Mouse (Mus musculus): ENCODE results near the gene Fanca. TPM values are rescaled to one million over a fixed set of nuclear protein-coding genes. Genes with fewer than 3 reads are reported as not detected.
"Not testable (repeated sequence)": the region's sequence is repeated elsewhere in the genome, so short reads cannot be mapped to it uniquely, and the experiment has no call there.

Gene Fanca
- polyA plus RNA-seq, 1 experiment from 2014 or later: 46.8 TPM

DNA sequence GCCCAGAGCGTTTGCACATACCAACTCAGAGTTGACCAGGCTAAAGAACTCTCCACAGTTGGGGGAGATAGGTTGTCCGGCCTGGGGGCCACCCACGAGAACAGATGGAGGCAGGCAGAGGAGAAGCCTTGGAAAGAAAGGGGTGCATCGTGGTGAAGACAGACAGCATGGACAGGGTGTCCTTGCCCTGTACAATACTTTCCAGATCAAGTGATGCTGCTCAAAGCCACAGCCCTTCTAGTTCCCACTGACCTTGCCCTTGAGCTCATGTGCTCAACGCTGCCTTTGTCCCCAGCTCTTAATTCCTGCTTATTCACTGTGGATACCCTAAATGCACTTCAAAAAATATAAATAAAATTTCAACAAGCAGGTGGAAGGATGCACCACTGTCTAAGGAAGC, 43.9 kb downstream of the Fanca start:
- no peaks in the 10 kb centered on the region for H3K27me3 ChIP-seq (replicated peaks; ENCODE audit: control insufficient read depth, insufficient read depth, low read length)

DNA sequence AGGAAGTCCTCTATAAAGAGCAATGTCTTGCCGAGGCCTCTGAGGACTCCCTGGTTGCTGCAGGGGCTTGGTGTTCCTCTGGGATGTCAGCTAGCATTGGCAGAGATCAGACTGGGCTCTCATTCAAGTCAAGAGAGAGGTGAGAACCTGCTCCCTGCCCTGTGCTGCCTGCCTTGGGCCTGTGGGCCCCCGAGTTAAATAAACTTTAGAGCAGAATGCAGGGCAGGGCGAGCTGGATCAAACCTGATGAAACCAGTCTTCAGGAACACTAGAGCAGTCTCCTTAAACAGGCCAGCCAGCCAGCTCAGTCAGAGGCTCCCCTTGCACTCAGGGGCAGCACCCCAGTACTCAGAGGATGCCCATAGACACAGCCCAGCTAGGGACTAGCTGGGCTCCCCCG, 46.5 kb downstream of the Fanca start:
- no peaks in the 10 kb centered on the region for H3K4me1 ChIP-seq (replicated peaks; ENCODE audit: control insufficient read depth, insufficient read depth, low read length)
- H3K4me3 ChIP-seq (ENCODE audit: low read depth, low read length): no peak overlapping the region
- WGBS: 84% methylated on average over 4 of the region's 4 CpGs
- no peaks in the 10 kb centered on the region for H3K27me3 ChIP-seq (replicated peaks; ENCODE audit: control insufficient read depth, insufficient read depth, low read length)
- DNase-seq (ENCODE audit: low spot score) (no peak), ATAC-seq (replicated peaks; ENCODE audit: low FRiP score) (no peak)
- H3K9me3 ChIP-seq (ENCODE audit: control insufficient read depth, low read length): no peaks in the 10 kb centered on the region
- H3K27ac ChIP-seq (ENCODE audit: low read depth, low read length): no peak overlapping the region
- H3K36me3 ChIP-seq (ENCODE audit: control insufficient read depth, insufficient read depth, low read length): peaks cover 28% of the 10 kb centered on the region
- H3K4me2 ChIP-seq: no peak overlapping the region
- no peak overlapping the region for H3K9ac ChIP-seq (ENCODE audit: low read depth, low read length)

More for the DNA sequence above, 43.9 kb downstream of the Fanca start:
- DNase-seq (ENCODE audit: low spot score) (no peak), ATAC-seq (replicated peaks; ENCODE audit: low FRiP score) (no peak)
- Histone ChIP-seq H3K27ac (ENCODE audit: low read depth, low read length) (no peak overlapping the region), H3K4me3 (ENCODE audit: low read depth, low read length) (no peak overlapping the region), H3K4me2 (no peak overlapping the region), H3K9me3 (ENCODE audit: control insufficient read depth, low read length) (no peaks in the 10 kb centered on the region), H3K9ac (ENCODE audit: low read depth, low read length) (no peak overlapping the region), H3K36me3 (ENCODE audit: control insufficient read depth, insufficient read depth, low read length) (peaks cover 13% of the 10 kb centered on the region; the same call in 1 of the 2 replicates), H3K4me1 (replicated peaks; ENCODE audit: control insufficient read depth, insufficient read depth, low read length) (no peaks in the 10 kb centered on the region)
- 88% methylated on average over 5 of the region's 5 CpGs for WGBS

DNA sequence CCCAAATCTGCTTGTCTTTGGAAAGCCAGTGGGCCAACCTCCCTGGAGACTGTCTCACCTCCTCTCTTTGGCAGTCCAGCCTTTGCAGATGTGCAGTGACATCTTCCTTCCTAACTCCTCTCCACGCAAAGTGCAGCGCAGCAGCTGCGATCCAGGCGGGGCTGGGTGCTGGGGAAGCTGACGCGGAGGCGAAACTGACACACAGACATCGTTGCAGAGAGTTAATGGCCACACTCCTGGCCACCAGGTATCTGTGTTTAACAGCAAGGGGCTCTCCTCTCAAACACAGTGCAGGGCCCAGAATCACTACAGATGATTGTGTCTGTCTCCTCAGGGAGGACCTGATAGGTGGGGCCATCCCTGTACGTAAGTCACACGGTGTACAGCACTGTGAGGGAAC, 47.2 kb downstream of the Fanca start:
- no peak overlapping the region for H3K9ac ChIP-seq (ENCODE audit: low read depth, low read length)
- peaks cover 29% of the 10 kb centered on the region for H3K36me3 ChIP-seq (ENCODE audit: control insufficient read depth, insufficient read depth, low read length)
- H3K4me1 ChIP-seq (replicated peaks; ENCODE audit: control insufficient read depth, insufficient read depth, low read length): no peaks in the 10 kb centered on the region
- no peaks in the 10 kb centered on the region for H3K27me3 ChIP-seq (replicated peaks; ENCODE audit: control insufficient read depth, insufficient read depth, low read length)
- no peak for ATAC-seq (replicated peaks; ENCODE audit: low FRiP score)
- no peak overlapping the region for H3K27ac ChIP-seq (ENCODE audit: low read depth, low read length)
- WGBS: 89% methylated on average over 10 of the region's 10 CpGs
- DNase-seq (ENCODE audit: low spot score): no peak
- no peaks in the 10 kb centered on the region for H3K9me3 ChIP-seq (ENCODE audit: control insufficient read depth, low read length)
- H3K4me2 ChIP-seq: no peak overlapping the region
- H3K4me3 ChIP-seq (ENCODE audit: low read depth, low read length): no peak overlapping the region

DNA sequence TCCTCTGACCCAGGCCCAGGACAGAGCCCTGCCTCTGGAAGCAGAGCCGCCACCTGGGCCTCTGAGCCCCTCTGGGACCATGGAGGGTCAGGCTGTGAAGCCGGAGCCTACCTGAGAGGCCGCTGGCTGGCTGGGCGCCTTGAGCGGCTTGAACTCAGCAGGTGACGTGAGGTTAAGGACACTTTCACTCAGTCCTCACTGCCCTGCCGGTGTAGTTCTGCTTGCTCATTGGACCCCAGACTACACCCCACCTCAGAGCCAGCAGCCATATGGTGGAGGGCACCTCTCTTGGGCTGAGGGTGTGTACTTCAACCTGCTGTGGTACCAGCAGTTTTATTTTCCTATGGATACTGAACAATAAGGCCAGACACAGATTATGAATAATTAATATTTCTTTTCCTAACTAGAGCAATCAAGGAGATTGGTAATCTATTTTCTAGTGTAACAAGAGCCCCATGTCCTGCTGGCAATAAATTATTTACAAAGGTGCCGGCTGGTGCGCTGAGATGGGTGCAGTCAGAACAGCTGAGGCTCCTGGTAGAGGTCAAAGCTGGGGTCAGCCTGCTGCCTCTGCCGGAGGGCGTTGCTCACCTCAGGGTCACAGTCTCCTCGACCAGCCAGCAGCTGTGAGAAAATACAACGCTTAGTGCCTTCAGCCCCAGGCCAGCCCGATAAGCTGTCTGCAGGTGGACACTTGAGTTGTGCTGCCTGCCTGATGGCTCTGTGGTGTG, 50.3 kb downstream of the Fanca start:
- no peak for DNase-seq (ENCODE audit: low spot score)
- Histone ChIP-seq H3K27me3 (replicated peaks; ENCODE audit: control insufficient read depth, insufficient read depth, low read length) (no peaks in the 10 kb centered on the region), H3K4me3 (ENCODE audit: low read depth, low read length) (no peak overlapping the region), H3K4me2 (no peak overlapping the region), H3K9me3 (ENCODE audit: control insufficient read depth, low read length) (no peaks in the 10 kb centered on the region), H3K9ac (ENCODE audit: low read depth, low read length) (no peak overlapping the region), H3K4me1 (replicated peaks; ENCODE audit: control insufficient read depth, insufficient read depth, low read length) (no peaks in the 10 kb centered on the region), H3K36me3 (ENCODE audit: control insufficient read depth, insufficient read depth, low read length) (peaks cover 40% of the 10 kb centered on the region), H3K27ac (ENCODE audit: low read depth, low read length) (no peak overlapping the region)
- 0 out of 2 replicates have a peak, but pooled peaks have one; percentile 10 for ATAC-seq (replicated peaks; ENCODE audit: low FRiP score)
- WGBS: 80% methylated on average over 14 of the region's 14 CpGs

DNA sequence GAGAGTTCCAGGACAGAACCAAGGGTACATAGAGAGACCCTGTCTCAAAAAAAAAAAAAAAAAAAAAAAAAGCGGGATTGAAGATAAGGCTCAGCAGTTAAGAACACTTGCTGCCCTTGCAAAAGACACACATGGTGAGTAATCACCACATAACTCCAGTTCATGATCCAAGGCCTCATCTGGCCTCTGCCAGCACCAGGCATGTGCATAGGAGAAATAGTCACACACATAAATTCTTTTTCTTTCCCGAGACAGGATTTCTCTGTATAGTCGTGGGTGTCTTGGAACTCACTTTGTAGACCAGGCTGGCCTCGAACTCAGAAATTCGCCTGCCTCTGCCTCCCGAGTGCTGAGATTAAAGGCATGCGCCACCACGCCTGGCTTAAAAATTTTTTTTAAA, 60.8 kb downstream of the Fanca start:
- not testable (repeated sequence) for H3K9me3 ChIP-seq (ENCODE audit: control insufficient read depth, low read length); DNase-seq (ENCODE audit: low spot score); H3K9ac ChIP-seq (ENCODE audit: low read depth, low read length); H3K27me3 ChIP-seq (replicated peaks; ENCODE audit: control insufficient read depth, insufficient read depth, low read length); H3K4me3 ChIP-seq (ENCODE audit: low read depth, low read length); H3K4me2 ChIP-seq; H3K27ac ChIP-seq (ENCODE audit: low read depth, low read length); ATAC-seq (replicated peaks; ENCODE audit: low FRiP score)
- WGBS: 84% methylated on average over 8 of the region's 8 CpGs
- Histone ChIP-seq H3K4me1 (replicated peaks; ENCODE audit: control insufficient read depth, insufficient read depth, low read length) (peaks cover 18% of the 10 kb centered on the region), H3K36me3 (ENCODE audit: control insufficient read depth, insufficient read depth, low read length) (peaks cover 17% of the 10 kb centered on the region)

DNA sequence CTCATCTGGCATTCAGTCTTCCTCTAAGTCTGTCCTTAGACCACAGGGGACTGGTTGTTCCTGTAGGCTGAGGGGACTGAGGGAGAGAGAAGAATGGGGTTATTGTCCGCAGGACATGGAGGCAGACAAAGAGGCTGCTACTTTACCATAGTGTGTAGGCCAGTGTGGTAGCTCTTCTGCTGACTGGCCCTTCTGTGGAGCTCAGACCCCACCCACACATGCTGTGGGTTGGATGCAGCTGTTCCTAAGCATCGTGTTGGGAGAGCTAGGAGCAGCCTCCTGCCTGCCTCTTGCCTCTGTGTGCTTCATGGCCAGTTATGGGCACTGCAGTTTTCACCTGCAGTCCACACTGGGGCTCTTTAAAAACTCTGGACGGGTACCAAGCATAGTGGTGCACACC, 61.3 kb downstream of the Fanca start:
- Histone ChIP-seq H3K27me3 (replicated peaks; ENCODE audit: control insufficient read depth, insufficient read depth, low read length) (no peaks in the 10 kb centered on the region), H3K9me3 (ENCODE audit: control insufficient read depth, low read length) (no peaks in the 10 kb centered on the region), H3K4me3 (ENCODE audit: low read depth, low read length) (no peak overlapping the region), H3K9ac (ENCODE audit: low read depth, low read length) (no peak overlapping the region), H3K4me1 (replicated peaks; ENCODE audit: control insufficient read depth, insufficient read depth, low read length) (peaks cover 19% of the 10 kb centered on the region), H3K4me2 (no peak overlapping the region), H3K27ac (ENCODE audit: low read depth, low read length) (no peak overlapping the region), H3K36me3 (ENCODE audit: control insufficient read depth, insufficient read depth, low read length) (peaks cover 17% of the 10 kb centered on the region)
- ATAC-seq (replicated peaks; ENCODE audit: low FRiP score): no peak
- no peak for DNase-seq (ENCODE audit: low spot score)
- WGBS: 90% methylated on average over 3 of the region's 3 CpGs

DNA sequence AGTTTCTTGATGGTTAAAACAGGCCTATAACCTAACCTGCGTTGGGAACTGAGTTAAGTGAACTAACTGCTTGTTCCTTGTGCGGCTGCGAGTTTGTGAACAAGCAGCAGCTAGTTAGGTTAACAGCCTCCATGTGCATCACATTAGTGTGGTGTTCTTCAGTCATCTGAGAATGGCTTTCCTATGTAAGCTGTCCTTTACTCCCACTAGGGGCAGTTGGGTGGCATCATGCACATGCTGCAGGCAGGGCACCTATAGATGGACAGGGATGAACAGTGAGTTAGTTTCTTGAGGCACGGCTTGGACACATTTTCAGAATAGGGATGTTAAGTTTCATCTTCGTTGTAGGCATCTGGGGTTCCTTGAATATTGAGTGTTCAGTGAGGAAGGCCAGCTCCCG, 63.2 kb downstream of the Fanca start:
- Histone ChIP-seq H3K9ac (ENCODE audit: low read depth, low read length) (peak overlapping the region; percentile 94), H3K27ac (ENCODE audit: low read depth, low read length) (no peak overlapping the region), H3K27me3 (replicated peaks; ENCODE audit: control insufficient read depth, insufficient read depth, low read length) (no peaks in the 10 kb centered on the region), H3K4me1 (replicated peaks; ENCODE audit: control insufficient read depth, insufficient read depth, low read length) (peaks cover 19% of the 10 kb centered on the region), H3K4me2 (peak overlapping the region; percentile 94), H3K9me3 (ENCODE audit: control insufficient read depth, low read length) (no peaks in the 10 kb centered on the region), H3K4me3 (ENCODE audit: low read depth, low read length) (peak overlapping the region; percentile 99), H3K36me3 (ENCODE audit: control insufficient read depth, insufficient read depth, low read length) (peaks cover 24% of the 10 kb centered on the region)
- DNase-seq (ENCODE audit: low spot score) (no peak), ATAC-seq (replicated peaks; ENCODE audit: low FRiP score) (no peak)
- 66% methylated on average over 6 of the region's 6 CpGs for WGBS

DNA sequence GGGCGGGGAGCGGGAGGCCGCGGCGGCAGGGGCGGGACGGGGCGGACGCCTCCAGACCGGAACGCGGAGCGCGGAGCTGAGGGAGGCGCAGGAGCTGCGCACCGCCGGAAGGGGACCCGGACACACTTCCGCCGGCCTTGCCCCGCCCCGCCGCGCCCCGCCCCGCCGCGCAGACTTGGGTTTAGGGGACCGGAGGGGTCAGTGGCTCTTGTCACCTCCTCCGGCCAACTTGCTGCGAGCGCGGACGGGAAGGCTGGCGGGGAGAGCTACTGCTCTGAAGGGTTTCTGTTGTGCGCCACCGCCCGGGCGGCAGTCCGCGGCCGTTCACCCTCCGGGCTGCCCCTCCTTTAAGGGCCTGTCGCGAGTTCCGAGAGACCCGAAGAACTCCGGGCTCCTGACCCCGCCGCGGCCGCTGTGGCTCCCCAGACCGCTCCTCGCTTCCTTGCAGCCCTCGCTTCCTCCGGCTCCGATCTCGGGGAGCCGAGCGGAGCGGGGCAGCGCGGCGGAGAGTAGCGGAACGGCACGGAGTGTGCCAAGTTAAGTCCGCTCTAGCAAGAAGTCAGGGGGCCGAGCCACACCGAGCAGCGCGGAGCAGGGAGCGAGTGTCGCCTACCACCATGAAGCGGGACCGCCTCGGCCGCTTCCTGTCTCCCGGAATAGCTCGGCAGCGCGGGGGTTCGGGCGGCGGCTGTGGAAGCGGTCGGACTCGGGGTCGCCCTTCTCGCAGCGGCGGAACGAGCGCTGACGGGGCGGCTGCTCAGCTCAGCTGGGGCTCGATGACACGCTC, 64.1 kb downstream of the Fanca start, which contains the start of the genes Zfp276 and Vps9d1:
Zfp276 (plus strand) TSS at position 97 of the 787 bp plus-strand sequence.
Vps9d1 (minus strand) TSS at position 250 of the 787 bp plus-strand sequence.
- peak within 1 kb of the TSS; percentile 99 for H3K4me3 ChIP-seq (ENCODE audit: low read depth, low read length)
- H3K4me2 ChIP-seq: peak within 1 kb of the TSS; percentile 94
- H3K27ac ChIP-seq (ENCODE audit: low read depth, low read length): peak within 1 kb of the TSS; percentile 84
- H3K36me3 ChIP-seq (ENCODE audit: control insufficient read depth, insufficient read depth, low read length): peaks cover 24% of the 10 kb centered on the region
- H3K4me1 ChIP-seq (replicated peaks; ENCODE audit: control insufficient read depth, insufficient read depth, low read length): peaks cover 19% of the 10 kb centered on the region
- WGBS: under 1% methylated on average over 76 of the region's 99 CpGs
- H3K27me3 ChIP-seq (replicated peaks; ENCODE audit: control insufficient read depth, insufficient read depth, low read length): no peaks in the 10 kb centered on the region
- no peaks in the 10 kb centered on the region for H3K9me3 ChIP-seq (ENCODE audit: control insufficient read depth, low read length)
- peak within 1 kb of the TSS; percentile 94 for H3K9ac ChIP-seq (ENCODE audit: low read depth, low read length)
- DNase-seq (ENCODE audit: low spot score) (peak; percentile 89), ATAC-seq (replicated peaks; ENCODE audit: low FRiP score) (peak; percentile 96)
